Mouse (Mus musculus): Measurements from ENCODE around the gene Ahsg. TPM values are rescaled to one million over a fixed set of nuclear protein-coding genes. Genes with fewer than 3 reads are reported as not detected.

Ahsg gene
- total and polyA plus RNA-seq, 3 experiments = 8.0 to 15.1 (median 8.6) TPM

GRCm38 (mm10) chr16:22889716-22890115, 1.4 kb upstream of the Ahsg start:
- 71% methylated on average over 8 of the region's 8 CpGs for WGBS
- no peak for DNase-seq
- no peak for TF ChIP-seq POLR2A (IDR thresholded peaks at IDR 0.05; ENCODE audit: insufficient read depth, low read depth, low read length)
- no peak for TF ChIP-seq CTCF (IDR thresholded peaks at IDR 0.05)
- TF ChIP-seq EP300 (IDR thresholded peaks at IDR 0.05; ENCODE audit: insufficient read depth, low read depth, low read length) = no peak
- H3K79me2 ChIP-seq (replicated peaks; ENCODE audit: control insufficient read depth, insufficient read depth, low read length) = no peaks in the 10 kb centered on the region
- H3K36me3 ChIP-seq (ENCODE audit: control insufficient read depth, insufficient read depth, low read length) = no peaks in the 10 kb centered on the region
- no peaks in the 10 kb centered on the region for H3K4me1 ChIP-seq (ENCODE audit: control insufficient read depth, insufficient read depth, low read length)
- no peak overlapping the region for H3K4me3 ChIP-seq
- no peak overlapping the region for H3K9ac ChIP-seq (ENCODE audit: low read depth, low read length)
- no peaks in the 10 kb centered on the region for H3K27me3 ChIP-seq (ENCODE audit: control insufficient read depth, insufficient read depth, low read length)
- intact Hi-C loops (cut with DNase I) = no loop called here
- no peak overlapping the region for H3K27ac ChIP-seq

- H3K4me1 ChIP-seq (ENCODE audit: control insufficient read depth, insufficient read depth, low read length) = no peaks in the 10 kb centered on the region
- H3K9ac ChIP-seq (ENCODE audit: low read depth, low read length) = no peak overlapping the region
- intact Hi-C loops (cut with DNase I) = no loop called here
- no peaks in the 10 kb centered on the region for H3K79me2 ChIP-seq (replicated peaks; ENCODE audit: control insufficient read depth, insufficient read depth, low read length)
- TF ChIP-seq POLR2A (IDR thresholded peaks at IDR 0.05; ENCODE audit: insufficient read depth, low read depth, low read length) (0 out of 2 replicates have a peak, but pooled peaks have one; percentile 36), EP300 (IDR thresholded peaks at IDR 0.05; ENCODE audit: insufficient read depth, low read depth, low read length) (peak; percentile 39; the same call in 1 of the 2 replicates), CTCF (IDR thresholded peaks at IDR 0.05) (no peak)
- no peaks in the 10 kb centered on the region for H3K36me3 ChIP-seq (ENCODE audit: control insufficient read depth, insufficient read depth, low read length)
- no peak overlapping the region for H3K27ac ChIP-seq
- no peaks in the 10 kb centered on the region for H3K27me3 ChIP-seq (ENCODE audit: control insufficient read depth, insufficient read depth, low read length)
- peak in 1 of 2 experiments; percentile 24 for DNase-seq
- 73% methylated on average over 8 of the region's 8 CpGs for WGBS
- H3K4me3 ChIP-seq = no peak overlapping the region
Observed at GRCm38 (mm10) chr16:22891733-22892154, 667 bp downstream of the Ahsg start.

GRCm38 (mm10) chr16:22894095-22894494, 3.0 kb downstream of the Ahsg start:
- H3K4me1 ChIP-seq (ENCODE audit: control insufficient read depth, insufficient read depth, low read length) = no peaks in the 10 kb centered on the region
- 72% methylated on average over 8 of the region's 8 CpGs for WGBS
- H3K79me2 ChIP-seq (replicated peaks; ENCODE audit: control insufficient read depth, insufficient read depth, low read length) = no peaks in the 10 kb centered on the region
- intact Hi-C loops (cut with DNase I) = no loop called here
- H3K9ac ChIP-seq (ENCODE audit: low read depth, low read length) = no peak overlapping the region
- TF ChIP-seq CTCF (IDR thresholded peaks at IDR 0.05) = no peak
- no peak for TF ChIP-seq POLR2A (IDR thresholded peaks at IDR 0.05; ENCODE audit: insufficient read depth, low read depth, low read length)
- no peak for TF ChIP-seq EP300 (IDR thresholded peaks at IDR 0.05; ENCODE audit: insufficient read depth, low read depth, low read length)
- DNase-seq = no peak
- no peaks in the 10 kb centered on the region for H3K36me3 ChIP-seq (ENCODE audit: control insufficient read depth, insufficient read depth, low read length)
- no peak overlapping the region for H3K4me3 ChIP-seq
- no peak overlapping the region for H3K27ac ChIP-seq
- no peaks in the 10 kb centered on the region for H3K27me3 ChIP-seq (ENCODE audit: control insufficient read depth, insufficient read depth, low read length)

GRCm38 (mm10) chr16:22896618-22897017, 5.5 kb downstream of the Ahsg start:
- no peaks in the 10 kb centered on the region for H3K27me3 ChIP-seq (ENCODE audit: control insufficient read depth, insufficient read depth, low read length)
- WGBS = 73% methylated on average over 2 of the region's 2 CpGs
- no peak overlapping the region for H3K4me3 ChIP-seq
- H3K4me1 ChIP-seq (ENCODE audit: control insufficient read depth, insufficient read depth, low read length) = no peaks in the 10 kb centered on the region
- DNase-seq = no peak
- intact Hi-C loops (cut with DNase I) = no loop called here
- H3K79me2 ChIP-seq (replicated peaks; ENCODE audit: control insufficient read depth, insufficient read depth, low read length) = no peaks in the 10 kb centered on the region
- no peak overlapping the region for H3K27ac ChIP-seq
- TF ChIP-seq CTCF (IDR thresholded peaks at IDR 0.05) = no peak
- no peak for TF ChIP-seq EP300 (IDR thresholded peaks at IDR 0.05; ENCODE audit: insufficient read depth, low read depth, low read length)
- TF ChIP-seq POLR2A (IDR thresholded peaks at IDR 0.05; ENCODE audit: insufficient read depth, low read depth, low read length) = no peak
- H3K9ac ChIP-seq (ENCODE audit: low read depth, low read length) = no peak overlapping the region
- H3K36me3 ChIP-seq (ENCODE audit: control insufficient read depth, insufficient read depth, low read length) = no peaks in the 10 kb centered on the region

GRCm38 (mm10) chr16:22899346-22899745, 8.3 kb downstream of the Ahsg start:
- WGBS = 35% methylated on average over 5 of the region's 5 CpGs
- intact Hi-C loops (cut with DNase I) = no loop called here
- DNase-seq = no peak
- no peak overlapping the region for H3K4me3 ChIP-seq
- H3K79me2 ChIP-seq (replicated peaks; ENCODE audit: control insufficient read depth, insufficient read depth, low read length) = no peaks in the 10 kb centered on the region
- no peak overlapping the region for H3K9ac ChIP-seq (ENCODE audit: low read depth, low read length)
- no peak overlapping the region for H3K27ac ChIP-seq
- TF ChIP-seq CTCF (IDR thresholded peaks at IDR 0.05) (no peak), POLR2A (IDR thresholded peaks at IDR 0.05; ENCODE audit: insufficient read depth, low read depth, low read length) (no peak), EP300 (IDR thresholded peaks at IDR 0.05; ENCODE audit: insufficient read depth, low read depth, low read length) (no peak)
- H3K36me3 ChIP-seq (ENCODE audit: control insufficient read depth, insufficient read depth, low read length) = no peaks in the 10 kb centered on the region
- no peaks in the 10 kb centered on the region for H3K4me1 ChIP-seq (ENCODE audit: control insufficient read depth, insufficient read depth, low read length)
- no peaks in the 10 kb centered on the region for H3K27me3 ChIP-seq (ENCODE audit: control insufficient read depth, insufficient read depth, low read length)

- Histone ChIP-seq H3K4me3 (no peak overlapping the region), H3K27me3 (ENCODE audit: control insufficient read depth, insufficient read depth, low read length) (no peaks in the 10 kb centered on the region), H3K9ac (ENCODE audit: low read depth, low read length) (no peak overlapping the region), H3K27ac (no peak overlapping the region), H3K79me2 (replicated peaks; ENCODE audit: control insufficient read depth, insufficient read depth, low read length) (no peaks in the 10 kb centered on the region), H3K36me3 (ENCODE audit: control insufficient read depth, insufficient read depth, low read length) (no peaks in the 10 kb centered on the region), H3K4me1 (ENCODE audit: control insufficient read depth, insufficient read depth, low read length) (no peaks in the 10 kb centered on the region)
- intact Hi-C loops (cut with DNase I) = no loop called here
- no peak for DNase-seq
- TF ChIP-seq POLR2A (IDR thresholded peaks at IDR 0.05; ENCODE audit: insufficient read depth, low read depth, low read length) = no peak
- WGBS = 70% methylated on average over 10 of the region's 10 CpGs
Observed at GRCm38 (mm10) chr16:22899866-22900570, 8.9 kb downstream of the Ahsg start.
